Mouse (Mus musculus): ENCODE results near the gene Olfr49. TPM values are rescaled to one million over a fixed set of nuclear protein-coding genes. Genes with fewer than 3 reads are reported as not detected.
"Not testable (repeated sequence)": the region's sequence is repeated elsewhere in the genome, so short reads cannot be mapped to it uniquely, and the experiment has no call there.

Gene Olfr49
- polyA plus RNA-seq, 1 experiment, result not detected

GRCm38 (mm10) chr14:54232811-54233558 lies 51.8 kb downstream of the Olfr49 start:
- peak in 1 of 2 experiments; percentile 45 for DNase-seq (ENCODE audit: extremely low spot score in 1 of 2, low spot score in 1 of 2)

- DNase-seq (ENCODE audit: extremely low spot score in 1 of 2, low spot score in 1 of 2), result no peak
Measured at GRCm38 (mm10) chr14:54232143-54232542, 52.6 kb downstream of the Olfr49 start.

GRCm38 (mm10) chr14:54231176-54231956 lies 53.4 kb downstream of the Olfr49 start:
- no peak for DNase-seq (ENCODE audit: extremely low spot score in 1 of 2, low spot score in 1 of 2)

- DNase-seq (ENCODE audit: extremely low spot score in 1 of 2, low spot score in 1 of 2), result no peak
Measured at GRCm38 (mm10) chr14:54230638-54231150, 54.0 kb downstream of the Olfr49 start.

- not testable (repeated sequence) for DNase-seq (ENCODE audit: extremely low spot score in 1 of 2, low spot score in 1 of 2)
Measured at GRCm38 (mm10) chr14:54229849-54230248, 54.9 kb downstream of the Olfr49 start.

GRCm38 (mm10) chr14:54228933-54229713 lies 55.6 kb downstream of the Olfr49 start:
- DNase-seq (ENCODE audit: extremely low spot score in 1 of 2, low spot score in 1 of 2), result no peak

GRCm38 (mm10) chr14:54228501-54228900 lies 56.2 kb downstream of the Olfr49 start:
- DNase-seq (ENCODE audit: extremely low spot score in 1 of 2, low spot score in 1 of 2), result no peak

Other genes starting within 250 kb of the Olfr49 start
- 204 and 283 TPM in 2 replicates for gene Dad1, start 30.8 kb downstream of the Olfr49 start, polyA plus RNA-seq (2012; rRNA removed)
- gene Abhd4, start 30.8 kb downstream of the Olfr49 start, polyA plus RNA-seq (2012; rRNA removed), result 57.3 and 71.9 TPM in 2 replicates
- 76.2 and 76.8 TPM in 2 replicates for gene Oxa1l, start 75.9 kb upstream of the Olfr49 start, polyA plus RNA-seq (2012; rRNA removed)
- gene Slc7a7, start 132.8 kb upstream of the Olfr49 start, polyA plus RNA-seq (2012; rRNA removed), result 2.9 and 3.3 TPM in 2 replicates
- gene Mrpl52, start 142.0 kb upstream of the Olfr49 start, polyA plus RNA-seq (2012; rRNA removed), result 137 and 147 TPM in 2 replicates
- 17.3 and 22.0 TPM in 2 replicates for gene Mmp14, start 146.7 kb upstream of the Olfr49 start, polyA plus RNA-seq (2012; rRNA removed)
- gene Lrp10, start 179.2 kb upstream of the Olfr49 start, polyA plus RNA-seq (2012; rRNA removed), result 34.4 and 37.4 TPM in 2 replicates
- gene Rem2, start 191.2 kb upstream of the Olfr49 start, polyA plus RNA-seq (2012; rRNA removed), result 5.3 and 7.3 TPM in 2 replicates
- 54.1 and 56.2 TPM in 2 replicates for gene Prmt5, start 232.6 kb upstream of the Olfr49 start, polyA plus RNA-seq (2012; rRNA removed)

Measured in frontal cortex, adult 2 months (tissue).